Mouse (Mus musculus): Measurements from ENCODE around the gene Pelp1. TPM values are rescaled to one million over a fixed set of nuclear protein-coding genes. Genes with fewer than 3 reads are reported as not detected.

The Pelp1 gene
- polyA plus RNA-seq, 2 experiments, result 9.6 to 12.1 TPM

DNA sequence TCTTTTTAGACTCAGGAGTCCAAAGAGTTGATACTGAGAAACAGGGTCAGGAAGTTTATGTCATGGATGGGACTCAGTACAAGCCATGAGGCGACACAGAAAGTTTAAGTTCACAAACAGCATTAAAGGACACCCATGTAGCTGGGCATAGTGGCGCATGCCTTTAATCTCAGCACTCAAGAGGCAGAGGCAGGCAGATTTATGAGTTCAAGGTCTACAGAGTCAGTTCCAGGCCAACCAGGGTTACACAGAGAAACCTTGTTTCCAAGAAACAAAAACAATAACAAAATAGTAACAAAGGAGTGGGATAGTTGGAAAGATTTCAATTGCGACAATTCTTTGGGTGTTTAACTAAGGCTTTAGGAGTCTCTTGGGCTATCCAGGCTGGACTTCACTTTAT is 25.7 kb downstream of the Pelp1 start:
- 80% methylated on average over 3 of the region's 3 CpGs for WGBS (ENCODE audit: insufficient replicate concordance)
- ATAC-seq (ENCODE audit: insufficient read depth), result no peak

DNA sequence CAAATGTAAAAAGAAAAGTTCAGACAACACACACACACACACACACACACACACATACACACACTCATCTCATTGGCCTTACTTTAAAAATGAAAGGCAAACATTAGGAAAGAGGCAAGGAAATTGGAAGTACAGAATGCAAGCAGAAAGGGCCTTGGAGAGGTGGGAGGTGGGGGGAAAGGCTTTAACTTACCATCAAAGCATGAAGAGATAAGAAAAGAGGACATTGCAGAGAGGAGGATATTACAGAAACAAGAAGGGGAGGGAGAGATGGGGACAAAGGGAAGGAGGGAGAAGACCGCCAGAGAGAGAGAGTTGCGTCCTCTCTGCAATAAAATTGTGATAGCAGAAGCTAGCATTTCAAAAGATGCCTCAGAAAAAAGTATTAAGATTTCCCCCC is 28.5 kb downstream of the Pelp1 start:
- no peaks in the 10 kb centered on the region; a peak in 1 of 4 replicates for H3K4me1 ChIP-seq (replicated peaks; ENCODE audit: control insufficient read depth in 2 of 2, insufficient read depth in 2 of 2, low read length in 1 of 2)

More for the DNA sequence above, 25.7 kb downstream of the Pelp1 start:
- no peak overlapping the region for H3K4me3 ChIP-seq (ENCODE audit: insufficient read depth in 1 of 2, low read depth in 2 of 2, low read length in 2 of 2)
- no peak overlapping the region for H3K4me2 ChIP-seq (ENCODE audit: low read depth)
- no peak for DNase-seq (ENCODE audit: low read depth in 3 of 3, low spot score in 3 of 3)
- no peaks in the 10 kb centered on the region for H3K36me3 ChIP-seq (replicated peaks; ENCODE audit: control insufficient read depth, insufficient read depth, low read depth)
- no peak overlapping the region for H3K9ac ChIP-seq (replicated peaks)
- H3K4me1 ChIP-seq (replicated peaks; ENCODE audit: control insufficient read depth in 2 of 2, insufficient read depth in 2 of 2, low read length in 1 of 2), result no peaks in the 10 kb centered on the region; a peak in 1 of 4 replicates
- no peak for TF ChIP-seq CTCF (IDR thresholded peaks at IDR 0.05; ENCODE audit: low read depth)
- no peak for TF ChIP-seq EP300 (IDR thresholded peaks at IDR 0.05; ENCODE audit: low read depth)
- no peaks in the 10 kb centered on the region for H3K9me3 ChIP-seq (ENCODE audit: control insufficient read depth, low read length)
- no peaks in the 10 kb centered on the region for H3K27me3 ChIP-seq (ENCODE audit: control insufficient read depth, insufficient read depth, low read length)
- H3K27ac ChIP-seq, result no peak overlapping the region

DNA sequence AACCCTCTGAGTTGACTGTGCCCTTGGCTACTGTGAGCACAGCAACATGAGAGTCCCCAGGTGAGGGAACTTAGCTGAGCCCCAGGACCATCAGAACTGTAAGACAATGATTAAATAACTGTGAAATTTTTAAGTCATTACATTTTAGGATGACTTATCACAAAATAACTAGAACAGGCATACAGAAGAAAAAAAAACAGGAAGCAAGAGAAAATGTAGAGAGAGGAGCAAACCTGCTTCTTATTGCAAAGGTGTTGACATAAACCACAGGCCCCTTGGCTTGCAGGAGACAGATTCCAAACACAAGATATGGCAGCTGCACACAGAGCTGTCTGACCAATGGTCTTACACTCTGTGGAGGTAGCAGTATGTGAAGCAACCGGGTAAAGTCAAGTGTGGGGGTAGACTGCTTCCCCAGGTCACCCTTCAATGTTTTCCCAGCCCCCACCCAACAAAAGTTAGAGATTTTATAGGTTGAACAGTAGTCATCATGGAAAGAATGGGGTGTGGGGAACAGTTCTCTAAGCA is 29.3 kb downstream of the Pelp1 start:
- WGBS (ENCODE audit: insufficient replicate concordance), result 55% methylated on average over 1 of the region's 1 CpGs
- Histone ChIP-seq H3K36me3 (replicated peaks; ENCODE audit: control insufficient read depth, insufficient read depth, low read depth) (no peaks in the 10 kb centered on the region), H3K9ac (replicated peaks) (no peak overlapping the region), H3K27ac (no peak overlapping the region), H3K4me3 (ENCODE audit: insufficient read depth in 1 of 2, low read depth in 2 of 2, low read length in 2 of 2) (no peak overlapping the region), H3K4me1 (replicated peaks; ENCODE audit: control insufficient read depth in 2 of 2, insufficient read depth in 2 of 2, low read length in 1 of 2) (no peaks in the 10 kb centered on the region; a peak in 1 of 4 replicates), H3K9me3 (ENCODE audit: control insufficient read depth, low read length) (no peaks in the 10 kb centered on the region), H3K4me2 (ENCODE audit: low read depth) (no peak overlapping the region), H3K27me3 (ENCODE audit: control insufficient read depth, insufficient read depth, low read length) (no peaks in the 10 kb centered on the region; the same call in 1 of the 2 replicates)
- no peak for ATAC-seq (ENCODE audit: insufficient read depth)
- TF ChIP-seq CTCF (IDR thresholded peaks at IDR 0.05; ENCODE audit: low read depth) (no peak), EP300 (IDR thresholded peaks at IDR 0.05; ENCODE audit: low read depth) (no peak)
- DNase-seq (ENCODE audit: low read depth in 3 of 3, low spot score in 3 of 3), result no peak

More for the DNA sequence above, 28.5 kb downstream of the Pelp1 start:
- DNase-seq (ENCODE audit: low read depth in 3 of 3, low spot score in 3 of 3), result no peak
- Histone ChIP-seq H3K27ac (no peak overlapping the region), H3K4me3 (ENCODE audit: insufficient read depth in 1 of 2, low read depth in 2 of 2, low read length in 2 of 2) (no peak overlapping the region), H3K9ac (replicated peaks) (no peak overlapping the region), H3K9me3 (ENCODE audit: control insufficient read depth, low read length) (no peaks in the 10 kb centered on the region), H3K27me3 (ENCODE audit: control insufficient read depth, insufficient read depth, low read length) (no peaks in the 10 kb centered on the region), H3K4me2 (ENCODE audit: low read depth) (no peak overlapping the region), H3K36me3 (replicated peaks; ENCODE audit: control insufficient read depth, insufficient read depth, low read depth) (no peaks in the 10 kb centered on the region)
- TF ChIP-seq EP300 (IDR thresholded peaks at IDR 0.05; ENCODE audit: low read depth), result no peak
- TF ChIP-seq CTCF (IDR thresholded peaks at IDR 0.05; ENCODE audit: low read depth), result no peak
- ATAC-seq (ENCODE audit: insufficient read depth), result no peak
- WGBS (ENCODE audit: insufficient replicate concordance), result 61% methylated on average over 2 of the region's 2 CpGs

DNA sequence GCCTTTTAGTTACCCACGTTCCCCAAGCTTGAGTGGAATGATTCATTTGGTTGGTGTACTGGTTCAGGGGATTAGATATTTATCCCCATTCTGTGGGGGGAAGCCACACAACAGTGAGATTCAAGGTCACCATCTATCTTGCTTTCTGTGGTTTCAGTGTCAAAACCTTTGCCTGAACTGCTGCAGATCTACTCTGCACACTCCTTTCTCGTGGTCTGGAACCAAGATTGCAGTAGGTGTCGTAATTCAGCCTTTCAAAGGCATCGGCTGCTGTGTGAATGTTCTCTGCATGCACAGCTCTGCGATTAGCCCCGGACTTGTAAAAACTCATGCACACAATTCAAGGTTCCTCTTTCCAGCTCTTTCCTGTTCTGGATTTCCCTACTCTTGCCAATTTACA is 33.8 kb downstream of the Pelp1 start:
- Histone ChIP-seq H3K4me1 (replicated peaks; ENCODE audit: control insufficient read depth in 2 of 2, insufficient read depth in 2 of 2, low read length in 1 of 2) (no peaks in the 10 kb centered on the region), H3K9ac (replicated peaks) (no peak overlapping the region), H3K36me3 (replicated peaks; ENCODE audit: control insufficient read depth, insufficient read depth, low read depth) (no peaks in the 10 kb centered on the region), H3K4me2 (ENCODE audit: low read depth) (no peak overlapping the region), H3K9me3 (ENCODE audit: control insufficient read depth, low read length) (no peaks in the 10 kb centered on the region), H3K4me3 (ENCODE audit: insufficient read depth in 1 of 2, low read depth in 2 of 2, low read length in 2 of 2) (no peak overlapping the region), H3K27me3 (ENCODE audit: control insufficient read depth, insufficient read depth, low read length) (no peaks in the 10 kb centered on the region; the same call in 1 of the 2 replicates), H3K27ac (no peak overlapping the region)
- ATAC-seq (ENCODE audit: insufficient read depth) (no peak), DNase-seq (ENCODE audit: low read depth in 3 of 3, low spot score in 3 of 3) (no peak)
- WGBS (ENCODE audit: insufficient replicate concordance), result 13% methylated on average over 6 of the region's 6 CpGs
- no peak for TF ChIP-seq CTCF (IDR thresholded peaks at IDR 0.05; ENCODE audit: low read depth)
- no peak for TF ChIP-seq EP300 (IDR thresholded peaks at IDR 0.05; ENCODE audit: low read depth)

DNA sequence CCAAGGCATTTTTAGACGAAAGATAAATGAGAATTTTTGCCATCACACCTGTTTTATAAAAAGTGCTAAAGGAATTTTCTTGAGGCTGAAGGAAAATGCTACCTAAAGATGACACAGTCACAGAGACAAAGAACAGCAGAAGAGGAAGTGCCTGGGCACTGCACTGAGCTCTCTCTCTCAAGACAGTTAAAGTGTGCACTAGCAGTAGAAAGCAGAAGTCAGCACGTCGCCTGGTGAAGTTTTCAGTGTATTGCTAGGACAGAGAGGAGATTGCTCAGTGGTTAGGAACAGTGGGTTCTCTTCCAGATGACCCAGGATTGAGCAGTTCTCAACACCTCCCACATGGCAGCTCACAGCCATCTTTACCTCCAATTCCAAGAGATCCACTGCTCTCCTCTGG is 35.5 kb downstream of the Pelp1 start:
- Histone ChIP-seq H3K9me3 (ENCODE audit: control insufficient read depth, low read length) (no peaks in the 10 kb centered on the region), H3K27me3 (ENCODE audit: control insufficient read depth, insufficient read depth, low read length) (no peaks in the 10 kb centered on the region; the same call in 1 of the 2 replicates), H3K9ac (replicated peaks) (no peak overlapping the region), H3K4me1 (replicated peaks; ENCODE audit: control insufficient read depth in 2 of 2, insufficient read depth in 2 of 2, low read length in 1 of 2) (no peaks in the 10 kb centered on the region), H3K27ac (no peak overlapping the region), H3K36me3 (replicated peaks; ENCODE audit: control insufficient read depth, insufficient read depth, low read depth) (no peaks in the 10 kb centered on the region), H3K4me2 (ENCODE audit: low read depth) (no peak overlapping the region), H3K4me3 (ENCODE audit: insufficient read depth in 1 of 2, low read depth in 2 of 2, low read length in 2 of 2) (no peak overlapping the region)
- 16% methylated on average over 3 of the region's 3 CpGs for WGBS (ENCODE audit: insufficient replicate concordance)
- ATAC-seq (ENCODE audit: insufficient read depth), result no peak
- DNase-seq (ENCODE audit: low read depth in 3 of 3, low spot score in 3 of 3), result no peak
- TF ChIP-seq CTCF (IDR thresholded peaks at IDR 0.05; ENCODE audit: low read depth) (no peak), EP300 (IDR thresholded peaks at IDR 0.05; ENCODE audit: low read depth) (no peak)

All from liver, embryonic 14.5 days (tissue).